Mouse (Mus musculus): ENCODE measurements at regions not wholly inside any gene's neighbourhood (a gene's known extent, or its start where the extent isn't known, plus 50 kb on each side); places are given as distances from the start of the nearest gene placed in this dataset.

DNA sequence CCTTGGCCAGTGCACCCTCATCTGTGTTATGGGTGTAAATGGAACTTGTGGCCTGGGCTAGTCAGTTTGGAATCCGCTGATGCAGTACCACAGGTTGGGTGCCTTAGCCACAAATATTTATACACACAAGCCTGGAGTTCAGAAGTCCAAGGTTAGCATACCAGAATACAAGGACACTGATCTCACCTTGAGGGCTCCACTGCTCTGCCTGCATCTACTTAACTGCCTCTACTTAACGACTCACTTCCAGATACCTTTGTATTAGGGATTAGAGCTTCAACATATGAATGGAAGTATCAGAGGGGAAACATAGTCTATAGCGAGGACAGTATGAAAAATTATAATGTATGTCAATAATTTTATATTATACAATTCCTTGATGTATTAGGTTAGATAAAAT, 57.5 kb downstream of the Tmem174 start:
- Histone ChIP-seq H3K27ac (no peak overlapping the region), H3K4me2 (no peak overlapping the region), H3K36me3 (replicated peaks) (no peaks in the 10 kb centered on the region), H3K9ac (no peak overlapping the region), H3K4me3 (replicated peaks) (no peak overlapping the region), H3K27me3 (peaks cover 97% of the 10 kb centered on the region), H3K9me3 (no peaks in the 10 kb centered on the region), H3K4me1 (no peaks in the 10 kb centered on the region)
- ATAC-seq (ENCODE audit: low FRiP score) = no peak
- WGBS = 78% methylated on average over 3 of the region's 3 CpGs

DNA sequence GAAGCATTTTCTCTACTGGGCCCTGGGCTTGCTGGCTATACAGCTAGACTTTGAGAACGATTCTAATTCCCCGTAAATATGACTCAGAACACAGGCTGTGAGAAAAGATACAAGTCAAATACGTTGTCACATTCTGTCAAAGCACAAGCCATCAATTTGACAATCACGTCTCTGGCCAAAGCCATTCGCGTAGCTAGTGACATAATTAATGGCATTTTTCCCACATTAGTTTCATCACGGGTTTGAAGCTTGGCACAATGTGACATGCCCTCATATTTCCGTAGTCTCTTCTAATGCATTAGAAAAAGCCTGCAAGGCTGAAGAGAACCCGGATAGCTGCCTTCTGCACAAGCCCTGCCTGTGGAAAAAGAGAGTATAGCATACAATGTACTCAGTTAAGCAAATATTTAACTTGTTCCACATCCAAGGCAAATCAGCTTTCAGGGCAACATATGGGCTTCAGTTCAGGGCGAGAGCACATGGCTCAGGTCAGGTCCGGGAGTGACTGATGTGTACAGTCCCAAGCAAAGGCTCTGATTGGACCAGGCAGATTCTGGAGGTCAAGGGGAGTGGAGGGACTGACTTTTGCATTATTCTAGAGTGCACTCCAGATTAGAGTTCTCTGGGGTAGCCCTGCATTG, 58.7 kb downstream of the Tmem174 start:
- H3K4me2 ChIP-seq = no peak overlapping the region
- no peak overlapping the region for H3K4me3 ChIP-seq (replicated peaks)
- no peak for ATAC-seq (ENCODE audit: low FRiP score)
- H3K9me3 ChIP-seq = no peaks in the 10 kb centered on the region
- peaks cover 95% of the 10 kb centered on the region for H3K27me3 ChIP-seq
- H3K4me1 ChIP-seq = peaks cover 7% of the 10 kb centered on the region
- WGBS = 69% methylated on average over 11 of the region's 11 CpGs
- no peak overlapping the region for H3K27ac ChIP-seq
- no peak overlapping the region for H3K9ac ChIP-seq
- H3K36me3 ChIP-seq (replicated peaks) = no peaks in the 10 kb centered on the region

DNA sequence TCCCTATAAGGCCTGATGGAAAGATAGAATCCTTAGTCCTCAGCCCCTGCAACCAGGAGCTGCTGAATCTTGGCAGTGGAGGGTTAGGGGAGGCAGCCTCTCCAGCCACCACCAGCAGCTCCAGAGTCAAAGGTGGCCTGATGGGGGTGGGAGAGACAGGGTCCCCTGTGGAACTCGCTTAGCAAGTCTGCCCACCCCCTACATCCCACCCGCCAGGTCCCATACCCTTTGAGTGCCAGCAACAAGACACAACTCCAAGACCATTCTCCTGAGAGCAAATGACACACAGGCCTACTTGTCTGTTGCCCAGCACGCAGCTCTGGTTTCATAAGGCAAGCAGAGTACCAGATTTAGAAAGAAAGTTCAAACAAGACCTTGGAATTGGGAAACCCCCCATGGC, 61.1 kb downstream of the Tmem174 start:
- H3K36me3 ChIP-seq (replicated peaks) = no peaks in the 10 kb centered on the region
- H3K4me2 ChIP-seq = no peak overlapping the region
- H3K9ac ChIP-seq = no peak overlapping the region
- peaks cover 28% of the 10 kb centered on the region for H3K4me1 ChIP-seq
- peaks cover 96% of the 10 kb centered on the region for H3K27me3 ChIP-seq
- WGBS = 73% methylated on average over 3 of the region's 3 CpGs
- ATAC-seq (ENCODE audit: low FRiP score) = no peak
- no peaks in the 10 kb centered on the region for H3K9me3 ChIP-seq
- no peak overlapping the region for H3K27ac ChIP-seq
- no peak overlapping the region for H3K4me3 ChIP-seq (replicated peaks)

DNA sequence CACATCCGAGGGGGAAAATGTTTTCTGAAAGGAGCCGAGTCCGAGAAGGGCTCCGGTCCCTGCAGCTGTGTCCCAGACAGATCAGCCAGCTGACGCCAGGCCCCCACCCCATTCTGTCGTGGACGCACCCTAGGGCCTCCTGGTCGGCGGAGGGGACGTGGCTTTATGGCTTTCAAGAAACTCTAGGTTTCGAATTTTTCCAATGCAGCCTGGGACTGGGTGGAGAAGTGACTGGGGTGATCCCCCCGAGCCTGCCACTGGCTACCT, 63.2 kb downstream of the Tmem174 start:
- no peak overlapping the region for H3K4me2 ChIP-seq
- peaks cover 28% of the 10 kb centered on the region for H3K4me1 ChIP-seq
- H3K36me3 ChIP-seq (replicated peaks) = no peaks in the 10 kb centered on the region
- H3K4me3 ChIP-seq (replicated peaks) = no peak overlapping the region
- no peaks in the 10 kb centered on the region for H3K9me3 ChIP-seq
- H3K9ac ChIP-seq = no peak overlapping the region
- H3K27ac ChIP-seq = no peak overlapping the region
- H3K27me3 ChIP-seq = peaks cover 97% of the 10 kb centered on the region
- no peak for ATAC-seq (ENCODE audit: low FRiP score)
- WGBS = 29% methylated on average over 12 of the region's 12 CpGs

DNA sequence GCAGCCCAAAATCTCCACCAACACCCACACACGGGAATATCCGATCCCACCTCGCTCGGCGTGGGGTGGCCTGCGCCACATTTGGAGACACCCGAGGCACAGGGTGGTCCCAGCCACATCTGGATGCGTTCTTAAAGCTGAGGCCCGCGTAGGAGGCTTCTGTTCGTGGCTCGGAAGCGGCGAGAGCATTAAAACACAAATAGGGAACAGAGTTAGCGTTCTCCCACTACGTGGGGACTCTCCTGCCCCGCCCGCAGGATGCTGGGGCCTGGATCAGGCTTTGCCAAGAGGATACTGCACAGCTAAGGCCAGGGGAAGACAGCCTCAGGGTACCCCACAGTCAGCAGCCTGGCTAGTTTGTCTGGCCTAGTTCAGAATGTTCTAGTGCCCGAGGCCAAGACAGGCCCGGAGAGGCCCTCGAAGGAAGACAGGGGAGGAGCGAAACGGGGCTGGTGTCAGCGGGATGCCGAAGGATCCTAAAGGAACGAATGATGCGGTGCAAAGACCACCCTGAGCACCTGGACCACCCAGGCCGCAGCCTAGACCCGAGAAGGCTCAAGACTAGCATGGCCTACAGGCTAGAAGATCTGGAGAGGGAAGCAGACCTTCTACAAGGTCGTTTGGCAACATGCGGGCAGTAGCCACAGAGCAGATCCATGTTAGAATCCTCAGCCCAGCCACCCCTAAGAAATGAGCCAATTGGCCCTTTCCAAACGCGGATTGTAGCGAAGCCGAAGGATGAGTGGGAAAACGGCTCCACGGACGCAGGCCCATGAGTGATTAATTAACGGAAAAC, 63.8 kb downstream of the Tmem174 start:
- H3K9me3 ChIP-seq = no peaks in the 10 kb centered on the region
- H3K36me3 ChIP-seq (replicated peaks) = no peaks in the 10 kb centered on the region
- H3K4me2 ChIP-seq = peak overlapping the region; percentile 51
- peaks cover 94% of the 10 kb centered on the region for H3K27me3 ChIP-seq
- no peak overlapping the region for H3K27ac ChIP-seq
- no peak for ATAC-seq (ENCODE audit: low FRiP score)
- H3K9ac ChIP-seq = peak overlapping the region; percentile 12; the same call in 1 of the 2 replicates
- peak overlapping the region; percentile 33 for H3K4me3 ChIP-seq (replicated peaks)
- H3K4me1 ChIP-seq = peaks cover 28% of the 10 kb centered on the region
- 8% methylated on average over 39 of the region's 39 CpGs for WGBS

DNA sequence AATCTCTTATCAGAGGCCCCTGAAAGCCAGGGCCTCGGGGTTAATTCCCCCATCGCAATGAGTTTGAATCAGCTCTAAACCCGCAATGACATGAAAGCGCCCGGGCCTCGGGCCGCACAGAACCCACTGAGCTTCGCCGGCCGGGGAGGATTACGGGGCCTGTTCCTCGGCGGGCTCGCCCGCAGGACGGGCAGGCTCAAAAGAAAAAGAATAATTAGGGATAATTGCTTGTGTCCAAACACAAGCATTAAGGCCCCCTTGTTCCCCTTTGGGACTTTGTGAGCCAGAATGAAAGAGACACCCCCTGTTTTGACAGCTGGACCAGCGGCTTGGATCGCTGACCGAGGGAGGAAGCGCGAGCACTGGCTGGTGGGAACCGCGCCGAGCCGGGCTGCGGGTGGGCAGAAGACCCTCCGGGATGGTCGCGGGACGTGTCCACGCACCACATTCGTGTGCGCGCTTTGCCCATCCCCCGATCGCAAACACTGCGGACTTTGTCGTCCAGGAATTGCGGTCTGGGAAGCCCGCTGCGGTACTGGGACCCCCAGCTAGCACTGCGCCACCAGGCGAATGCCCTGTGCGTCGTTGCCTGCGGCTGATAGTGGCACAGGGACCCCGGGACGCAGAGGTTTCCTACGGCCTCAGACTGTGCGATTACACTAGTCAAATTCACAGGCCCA, 64.5 kb downstream of the Tmem174 start:
- peaks cover 28% of the 10 kb centered on the region for H3K4me1 ChIP-seq
- H3K9ac ChIP-seq = peak overlapping the region; percentile 12; the same call in 1 of the 2 replicates
- peak overlapping the region; percentile 33 for H3K4me3 ChIP-seq (replicated peaks)
- H3K27ac ChIP-seq = 0 out of 2 replicates have a peak overlapping the region, but pooled peaks have one; percentile 20
- no peaks in the 10 kb centered on the region for H3K36me3 ChIP-seq (replicated peaks)
- peak; percentile 87 for ATAC-seq (ENCODE audit: low FRiP score)
- H3K27me3 ChIP-seq = peaks cover 94% of the 10 kb centered on the region
- H3K4me2 ChIP-seq = peak overlapping the region; percentile 51
- 1% methylated on average over 50 of the region's 50 CpGs for WGBS
- H3K9me3 ChIP-seq = no peaks in the 10 kb centered on the region

DNA sequence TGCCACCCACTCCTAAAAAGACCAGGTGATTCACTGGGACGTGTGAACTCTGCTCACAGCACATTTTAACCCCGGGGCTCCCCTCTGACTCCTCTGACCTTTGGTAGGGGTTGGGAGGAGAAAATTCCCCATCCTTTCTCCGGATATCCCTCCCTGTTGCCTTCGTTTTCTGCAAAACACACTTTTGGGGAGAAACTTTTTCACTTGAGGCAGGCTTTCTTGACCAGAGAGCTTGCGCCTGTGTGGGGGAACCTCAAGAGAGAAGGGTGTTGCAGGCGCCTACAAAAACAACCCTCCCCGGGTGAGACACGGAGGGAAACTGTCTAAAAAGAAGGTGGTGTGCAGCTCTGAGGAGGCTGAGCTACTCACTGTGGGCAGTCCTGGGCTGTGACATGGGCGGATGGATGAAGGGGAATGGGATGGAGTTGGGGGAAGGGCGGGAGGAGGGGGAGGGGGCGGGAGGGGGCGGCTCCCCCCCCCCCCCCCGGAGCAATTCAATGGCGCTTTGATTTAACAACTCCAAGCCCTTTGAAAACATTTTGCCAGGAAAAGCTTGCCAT, 65.1 kb downstream of the Tmem174 start:
- peak overlapping the region; percentile 33; the same call in 1 of the 2 replicates for H3K4me3 ChIP-seq (replicated peaks)
- peak overlapping the region; percentile 51 for H3K4me2 ChIP-seq
- WGBS = 1% methylated on average over 10 of the region's 14 CpGs
- ATAC-seq (ENCODE audit: low FRiP score) = peak; percentile 75
- H3K9me3 ChIP-seq = no peaks in the 10 kb centered on the region
- H3K27me3 ChIP-seq = peaks cover 94% of the 10 kb centered on the region
- H3K27ac ChIP-seq = no peak overlapping the region
- no peaks in the 10 kb centered on the region for H3K36me3 ChIP-seq (replicated peaks)
- peaks cover 28% of the 10 kb centered on the region for H3K4me1 ChIP-seq
- no peak overlapping the region for H3K9ac ChIP-seq

DNA sequence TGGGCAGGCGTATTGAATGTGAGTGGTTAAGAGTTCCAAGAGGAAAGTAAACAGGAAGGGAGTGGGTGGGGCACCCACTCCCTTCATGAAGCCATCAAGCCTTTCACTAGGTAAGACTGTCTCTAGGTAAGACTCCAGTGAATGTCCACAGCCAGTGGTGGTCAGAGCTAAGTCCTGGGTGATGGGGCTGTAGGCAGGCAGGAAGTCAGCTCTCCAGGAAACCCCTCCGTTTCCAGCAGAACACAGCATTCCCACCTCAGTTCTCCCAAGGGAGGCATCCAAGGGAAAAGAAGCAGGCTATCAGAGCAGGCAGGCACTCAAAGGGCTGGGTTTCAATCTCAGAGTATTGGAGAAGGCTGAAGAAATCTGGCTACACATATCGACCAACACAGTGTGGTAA, 66.2 kb downstream of the Tmem174 start:
- Histone ChIP-seq H3K9ac (no peak overlapping the region), H3K9me3 (no peaks in the 10 kb centered on the region), H3K4me3 (replicated peaks) (no peak overlapping the region), H3K27ac (no peak overlapping the region), H3K4me2 (no peak overlapping the region), H3K4me1 (peaks cover 28% of the 10 kb centered on the region), H3K27me3 (peaks cover 93% of the 10 kb centered on the region), H3K36me3 (replicated peaks) (no peaks in the 10 kb centered on the region)
- WGBS = 42% methylated on average over 3 of the region's 3 CpGs
- no peak for ATAC-seq (ENCODE audit: low FRiP score)

DNA sequence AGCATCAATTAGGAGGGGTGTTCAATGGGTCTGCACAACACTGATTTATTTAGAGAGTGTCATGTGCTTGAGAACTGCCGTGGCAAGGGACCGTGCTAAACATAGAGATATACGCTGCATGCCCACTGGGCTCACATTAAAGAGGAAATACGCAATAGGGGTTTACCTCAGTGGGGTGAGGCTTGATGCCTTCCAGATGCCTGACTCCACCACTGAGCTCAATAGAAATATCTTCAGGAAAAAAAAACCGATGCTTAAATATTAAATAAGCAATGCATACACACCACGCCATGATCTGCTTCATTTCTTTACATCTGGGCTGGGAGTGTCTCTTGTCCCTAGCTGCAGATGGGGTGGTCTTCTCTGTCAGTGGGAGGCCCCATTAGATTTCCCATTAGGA, 63.9 kb upstream of the Gm10320 start:
- Histone ChIP-seq H3K27ac (no peak overlapping the region), H3K4me2 (no peak overlapping the region), H3K9me3 (no peaks in the 10 kb centered on the region), H3K9ac (no peak overlapping the region), H3K4me1 (no peaks in the 10 kb centered on the region), H3K36me3 (replicated peaks) (no peaks in the 10 kb centered on the region), H3K4me3 (replicated peaks) (no peak overlapping the region), H3K27me3 (peaks cover 43% of the 10 kb centered on the region)
- ATAC-seq (ENCODE audit: low FRiP score) = no peak
- 76% methylated on average over 6 of the region's 6 CpGs for WGBS

DNA sequence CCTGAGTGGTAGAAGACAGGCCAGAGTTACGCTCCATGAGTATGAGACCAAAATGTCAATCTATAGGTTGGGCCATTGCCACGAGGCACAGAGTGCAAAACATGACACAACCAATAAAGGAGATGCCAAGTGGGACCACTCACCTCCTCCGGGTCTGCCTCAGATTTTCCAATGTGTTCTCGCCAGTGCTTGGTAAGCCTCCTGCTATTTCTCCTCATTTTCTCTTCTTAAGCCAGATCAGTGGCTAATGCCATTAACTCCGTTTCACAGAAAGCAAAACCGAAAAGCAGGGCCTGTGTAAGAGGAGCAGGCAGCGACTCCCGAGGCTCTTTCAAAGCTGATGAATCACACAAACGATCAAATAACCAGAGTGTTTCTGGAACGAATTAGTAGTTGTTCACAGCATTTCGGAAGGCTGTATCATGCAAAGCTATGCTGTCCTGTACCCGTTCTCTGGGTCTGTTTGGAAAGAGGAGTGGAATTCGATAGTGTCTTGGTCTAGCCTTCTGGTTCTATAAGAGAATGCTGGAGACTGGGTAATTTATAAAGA, 59.7 kb upstream of the Gm10320 start:
- Histone ChIP-seq H3K4me2 (no peak overlapping the region), H3K9ac (no peak overlapping the region), H3K36me3 (replicated peaks) (no peaks in the 10 kb centered on the region), H3K27me3 (peaks cover 57% of the 10 kb centered on the region), H3K4me1 (no peaks in the 10 kb centered on the region), H3K4me3 (replicated peaks) (no peak overlapping the region), H3K9me3 (no peaks in the 10 kb centered on the region), H3K27ac (no peak overlapping the region)
- 65% methylated on average over 13 of the region's 13 CpGs for WGBS
- ATAC-seq (ENCODE audit: low FRiP score) = no peak

DNA sequence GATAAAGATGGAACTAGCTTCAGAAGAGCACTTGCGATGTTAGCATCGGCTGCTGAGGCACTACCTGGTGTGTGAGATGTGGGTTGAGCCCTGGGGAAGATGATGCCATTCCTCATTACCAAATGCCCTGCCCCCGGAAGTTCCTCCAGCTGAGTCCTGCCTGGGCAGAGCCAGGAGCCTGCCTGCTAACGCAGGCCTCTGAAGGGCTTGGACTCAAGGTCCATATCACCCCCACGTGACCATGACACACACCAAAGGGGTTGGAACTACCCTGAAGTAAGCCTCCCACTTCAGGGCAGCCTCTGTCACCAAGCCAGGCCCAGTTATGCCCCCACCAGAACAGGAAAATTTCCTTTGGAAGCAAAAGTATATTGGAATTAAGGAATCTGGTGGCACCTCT, 55.4 kb upstream of the Gm10320 start:
- Histone ChIP-seq H3K9me3 (no peaks in the 10 kb centered on the region), H3K4me1 (peaks cover 18% of the 10 kb centered on the region), H3K4me2 (no peak overlapping the region), H3K27ac (no peak overlapping the region), H3K27me3 (peaks cover 66% of the 10 kb centered on the region), H3K36me3 (replicated peaks) (no peaks in the 10 kb centered on the region), H3K4me3 (replicated peaks) (no peak overlapping the region), H3K9ac (no peak overlapping the region)
- WGBS = 83% methylated on average over 5 of the region's 5 CpGs
- no peak for ATAC-seq (ENCODE audit: low FRiP score)

DNA sequence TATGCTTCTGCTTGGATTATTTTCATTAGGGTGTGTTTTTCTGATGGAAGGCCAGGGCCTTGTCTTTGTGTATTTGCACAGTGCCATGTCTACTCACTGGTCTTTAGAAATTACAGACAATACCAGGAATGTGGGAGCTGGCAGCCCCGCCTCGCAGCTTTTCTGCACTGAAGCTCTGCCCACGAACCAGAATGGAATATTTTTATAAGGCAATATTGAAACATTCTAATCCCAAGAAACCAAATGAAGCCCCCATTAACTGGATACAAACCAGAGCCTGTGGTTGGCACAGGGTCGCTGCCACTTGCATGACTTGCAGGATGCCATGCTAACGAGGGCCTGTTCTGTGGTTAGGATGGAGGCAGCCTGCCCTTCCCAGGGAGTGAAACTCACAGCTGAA, 54.3 kb upstream of the Gm10320 start:
- H3K4me2 ChIP-seq = no peak overlapping the region; the same call in 1 of the 2 replicates
- peaks cover 18% of the 10 kb centered on the region for H3K4me1 ChIP-seq
- no peak overlapping the region for H3K27ac ChIP-seq
- H3K4me3 ChIP-seq (replicated peaks) = no peak overlapping the region
- WGBS = 19% methylated on average over 5 of the region's 5 CpGs
- no peaks in the 10 kb centered on the region for H3K36me3 ChIP-seq (replicated peaks)
- H3K9me3 ChIP-seq = no peaks in the 10 kb centered on the region
- peaks cover 59% of the 10 kb centered on the region for H3K27me3 ChIP-seq
- ATAC-seq (ENCODE audit: low FRiP score) = no peak
- no peak overlapping the region for H3K9ac ChIP-seq
